Mouse (Mus musculus) limb, embryonic 15.5 days (tissue): ENCODE data around the gene Itpr2. TPM values are rescaled to one million over a fixed set of nuclear protein-coding genes. Genes with fewer than 3 reads are reported as not detected.

Experiments used
- ATAC-seq: fragments of 200-750 bp; cut with Nextera tagmentation; 2 replicates; pipeline ENCODE4 v1.8.0; 2017; ENCODE audit warnings: low read depth, moderate TSS enrichment; ENCODE audit not compliant: insufficient number of reproducible peaks, low FRiP score, low TSS enrichment
- H3K27ac ChIP-seq: fragments of 300-500 bp; sonication (generic); 2 replicates; pipeline ENCODE4 v1.5.1; 2015; ENCODE audit warnings: moderate library complexity, mild to moderate bottlenecking, inconsistent platforms
- H3K27me3 ChIP-seq: fragments of 300-500 bp; sonication (generic); 2 replicates; pipeline ENCODE4 v1.6.1; 2015; ENCODE audit warnings: inconsistent platforms
- H3K36me3 ChIP-seq: fragments of 300-500 bp; sonication (generic); 2 replicates; pipeline ENCODE4 v1.6.1; 2015; ENCODE audit warnings: inconsistent platforms
- H3K4me1 ChIP-seq: fragments of 300-500 bp; sonication (generic); 2 replicates; pipeline ENCODE4 v1.6.1; 2015; ENCODE audit warnings: inconsistent platforms
- H3K4me2 ChIP-seq: fragments of 300-500 bp; sonication (generic); 2 replicates; pipeline ENCODE4 v1.6.1; 2015; ENCODE audit warnings: mild to moderate bottlenecking, inconsistent platforms
- H3K4me3 ChIP-seq: fragments of 300-500 bp; sonication (generic); 2 replicates; pipeline ENCODE4 v1.5.1; 2015; ENCODE audit warnings: mild to moderate bottlenecking, inconsistent platforms
- H3K9ac ChIP-seq: fragments of 300-500 bp; sonication (generic); 2 replicates; pipeline ENCODE4 v1.6.1; 2015; ENCODE audit warnings: inconsistent platforms
- H3K9me3 ChIP-seq: fragments of 300-500 bp; sonication (generic); 2 replicates; pipeline ENCODE4 v1.6.1; 2016; ENCODE audit warnings: inconsistent platforms
- WGBS: fragments of 180-500 bp; shearing (Covaris S2); methylation state at CpG from one replicate; pipeline ENCODE4 v1.1.7; 2015; 5-methylcytosine and 5-hydroxymethylcytosine counted together
- polyA plus RNA-seq: library from polyadenylated mRNA; unstranded; fragments of >200 nt; fragmentation: Nextera tagmentation; extraction: Ambion mirVana; gene quantifications from 2 replicates; pipeline ENCODE4 v1.2.1, GENCODE M21; 2015

Gene Itpr2
- polyA plus RNA-seq, 1 experiment from 2014 or later, result 14.6 TPM

DNA sequence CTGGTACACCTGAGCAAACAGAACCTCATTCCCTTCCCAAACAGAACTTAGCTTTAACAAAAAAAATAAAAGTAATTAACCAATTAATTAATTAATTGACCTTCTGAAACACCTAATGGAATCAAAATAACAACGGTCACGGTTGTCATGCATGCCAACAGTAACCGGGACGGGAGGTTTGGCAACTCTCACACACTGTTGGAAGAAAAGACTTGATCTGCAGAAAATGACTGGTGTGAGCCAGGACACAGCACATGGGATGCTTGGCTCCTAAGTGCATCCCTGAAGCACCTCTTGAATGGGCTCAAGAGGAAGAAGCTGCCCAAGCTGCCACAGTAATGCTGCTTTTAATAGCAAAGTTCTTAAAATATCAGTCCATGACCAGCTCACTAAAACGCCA, 161.1 kb downstream of the Itpr2 start:
- no peak for ATAC-seq
- H3K27ac ChIP-seq, result no peak overlapping the region
- H3K4me3 ChIP-seq, result no peak overlapping the region
- H3K4me2 ChIP-seq, result no peak overlapping the region
- peaks cover 15% of the 10 kb centered on the region for H3K4me1 ChIP-seq
- H3K9ac ChIP-seq, result no peak overlapping the region
- no peaks in the 10 kb centered on the region for H3K27me3 ChIP-seq
- no peaks in the 10 kb centered on the region for H3K36me3 ChIP-seq
- WGBS, result 74% methylated on average over 5 of the region's 5 CpGs
- H3K9me3 ChIP-seq, result no peaks in the 10 kb centered on the region

DNA sequence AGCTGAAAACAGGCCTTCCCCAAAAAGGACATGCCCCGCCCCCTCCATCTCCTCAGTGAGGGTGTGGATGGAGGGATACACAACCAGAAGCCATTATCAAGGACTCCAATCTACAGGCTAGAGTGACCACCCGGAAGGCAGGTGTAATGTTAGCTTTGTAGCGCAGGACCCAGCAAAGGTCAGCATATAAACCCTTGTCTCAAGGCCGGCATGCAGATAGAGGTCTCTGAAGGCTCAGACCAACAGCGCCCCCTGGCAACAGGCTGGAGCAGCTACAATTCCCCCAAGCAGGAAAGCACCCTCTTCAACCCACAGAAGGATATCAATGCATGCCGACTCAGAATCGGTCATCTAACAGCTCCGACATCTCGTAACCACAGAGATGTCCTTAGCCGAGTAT, 162.2 kb downstream of the Itpr2 start:
- H3K27ac ChIP-seq, result no peak overlapping the region
- H3K9ac ChIP-seq, result no peak overlapping the region
- H3K27me3 ChIP-seq, result no peaks in the 10 kb centered on the region
- no peak overlapping the region for H3K4me3 ChIP-seq
- H3K36me3 ChIP-seq, result no peaks in the 10 kb centered on the region
- H3K4me2 ChIP-seq, result no peak overlapping the region
- ATAC-seq, result no peak
- 60% methylated on average over 10 of the region's 10 CpGs for WGBS
- no peaks in the 10 kb centered on the region for H3K9me3 ChIP-seq
- H3K4me1 ChIP-seq, result peaks cover 15% of the 10 kb centered on the region

DNA sequence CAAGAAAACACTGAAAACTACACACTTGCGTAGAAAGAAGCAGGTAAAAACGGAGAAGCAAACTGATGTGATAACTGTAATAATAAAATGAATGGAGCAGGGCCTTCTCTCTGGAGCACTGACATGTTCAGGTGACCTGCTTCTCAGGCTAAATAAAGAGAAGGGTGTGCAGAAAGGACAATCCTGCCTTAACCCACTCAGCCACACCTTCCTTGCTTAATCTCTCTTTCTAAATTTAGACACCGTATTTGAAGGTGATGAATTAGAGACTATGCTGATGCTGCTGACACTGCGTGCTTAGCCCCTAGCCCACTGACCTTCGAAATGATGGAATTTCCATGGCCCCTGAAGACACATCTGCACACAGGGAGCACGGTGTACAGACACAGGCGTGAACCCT, 164.8 kb downstream of the Itpr2 start:
- Histone ChIP-seq H3K4me3 (no peak overlapping the region), H3K27me3 (no peaks in the 10 kb centered on the region), H3K36me3 (no peaks in the 10 kb centered on the region), H3K9me3 (no peaks in the 10 kb centered on the region), H3K4me1 (no peaks in the 10 kb centered on the region), H3K27ac (no peak overlapping the region), H3K9ac (no peak overlapping the region), H3K4me2 (no peak overlapping the region)
- no peak for ATAC-seq
- WGBS, result 81% methylated on average over 7 of the region's 7 CpGs

DNA sequence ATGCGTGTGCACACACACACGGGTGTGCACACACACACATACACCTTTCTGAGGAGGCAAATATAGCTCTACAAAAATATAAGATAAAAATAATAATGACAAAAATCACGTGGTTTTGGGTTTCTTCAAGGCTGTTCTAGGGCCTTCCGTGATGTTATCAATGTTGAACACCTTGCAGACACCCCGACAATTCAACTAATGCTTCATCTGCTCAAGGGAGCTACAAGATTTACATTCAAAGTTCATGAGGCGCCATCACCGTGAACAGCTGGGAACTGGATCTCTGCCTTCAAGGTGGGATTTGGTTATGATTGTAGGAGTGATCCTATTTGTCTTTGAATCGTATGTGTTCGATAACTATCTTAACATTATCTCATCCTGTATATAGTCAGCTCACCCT, 166.8 kb downstream of the Itpr2 start:
- Histone ChIP-seq H3K27me3 (no peaks in the 10 kb centered on the region), H3K4me3 (no peak overlapping the region), H3K9me3 (no peaks in the 10 kb centered on the region), H3K4me1 (no peaks in the 10 kb centered on the region), H3K36me3 (no peaks in the 10 kb centered on the region), H3K9ac (no peak overlapping the region), H3K27ac (no peak overlapping the region), H3K4me2 (no peak overlapping the region)
- 91% methylated on average over 9 of the region's 9 CpGs for WGBS
- ATAC-seq, result no peak

DNA sequence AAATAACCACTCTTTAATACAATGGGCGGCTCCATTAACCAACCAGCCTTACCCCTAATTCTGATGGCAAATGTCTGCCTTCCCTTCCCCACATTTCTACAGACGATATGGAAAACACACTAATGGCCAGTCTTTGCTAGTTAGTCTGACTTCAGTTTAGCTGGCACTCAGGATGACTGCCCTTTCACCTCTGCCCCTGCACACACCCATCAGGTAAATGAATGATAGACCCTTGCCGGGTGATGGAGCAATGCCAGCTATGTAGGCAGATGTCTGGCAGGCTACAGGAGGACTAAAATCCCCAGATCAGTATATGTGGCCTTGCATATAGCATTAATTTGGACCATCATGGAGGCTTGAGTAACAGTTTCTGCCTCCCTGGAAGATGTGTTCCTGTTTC, 168.5 kb downstream of the Itpr2 start:
- Histone ChIP-seq H3K4me2 (no peak overlapping the region), H3K27ac (no peak overlapping the region), H3K4me1 (no peaks in the 10 kb centered on the region), H3K27me3 (no peaks in the 10 kb centered on the region), H3K9me3 (no peaks in the 10 kb centered on the region), H3K36me3 (no peaks in the 10 kb centered on the region), H3K4me3 (no peak overlapping the region), H3K9ac (no peak overlapping the region)
- ATAC-seq, result no peak
- WGBS, result 89% methylated on average over 3 of the region's 3 CpGs

DNA sequence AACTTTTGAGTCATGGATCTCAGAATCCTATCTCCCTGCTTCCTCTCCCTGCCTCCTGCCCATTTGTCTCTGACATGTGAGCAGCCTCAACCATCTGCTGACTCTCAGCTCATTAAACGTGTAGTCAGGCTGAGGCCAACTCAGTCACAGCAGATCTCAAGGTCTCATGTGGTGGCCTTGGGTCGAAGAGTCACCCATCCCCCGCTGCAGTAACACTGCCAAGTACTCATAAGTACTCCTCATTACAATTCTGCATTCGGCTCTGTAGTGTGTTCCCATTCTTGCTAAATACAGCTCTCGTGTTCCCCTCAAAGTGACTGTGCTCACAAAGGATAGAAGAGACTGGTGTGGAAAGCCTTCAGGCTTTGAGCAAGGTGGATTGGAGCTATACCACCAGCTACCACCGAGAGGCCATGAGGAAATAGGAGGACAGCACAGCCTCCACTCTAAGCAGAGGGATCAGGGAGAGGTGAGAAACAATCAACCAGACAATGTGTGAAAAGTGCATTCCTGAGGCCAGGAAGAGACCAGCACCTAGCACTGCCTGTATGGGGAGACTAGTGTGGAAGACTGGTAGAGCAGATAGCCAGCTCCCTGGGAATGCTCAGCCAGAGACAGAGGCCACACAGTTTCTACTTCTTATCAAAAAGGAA, 170.9 kb downstream of the Itpr2 start:
- no peak for ATAC-seq
- no peak overlapping the region for H3K27ac ChIP-seq
- H3K27me3 ChIP-seq, result no peaks in the 10 kb centered on the region
- WGBS, result 52% methylated on average over 6 of the region's 6 CpGs
- no peak overlapping the region for H3K4me2 ChIP-seq
- peaks cover 4% of the 10 kb centered on the region; the same call in 1 of the 2 replicates for H3K36me3 ChIP-seq
- no peaks in the 10 kb centered on the region for H3K4me1 ChIP-seq
- H3K4me3 ChIP-seq, result no peak overlapping the region
- no peak overlapping the region for H3K9ac ChIP-seq
- H3K9me3 ChIP-seq, result no peaks in the 10 kb centered on the region

DNA sequence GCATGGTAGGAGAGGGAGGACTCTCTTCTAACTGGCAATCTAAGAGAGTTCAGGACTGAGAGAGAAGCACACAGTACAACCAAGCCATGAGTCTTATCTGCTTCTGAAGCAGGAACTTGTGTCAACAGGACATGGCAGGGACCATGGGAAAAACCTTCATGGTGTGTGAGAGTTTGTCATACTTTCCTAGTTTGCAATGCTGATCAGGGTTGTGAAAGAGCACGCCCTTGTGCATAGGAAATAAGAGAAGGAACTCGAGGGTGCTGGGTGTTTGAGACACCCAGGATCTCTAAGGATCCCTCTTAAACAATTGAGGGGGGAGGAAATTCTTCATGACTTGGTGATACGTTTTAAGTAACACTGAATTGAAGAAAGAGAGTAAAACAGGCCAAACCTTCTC, 172.9 kb downstream of the Itpr2 start:
- H3K27me3 ChIP-seq, result no peaks in the 10 kb centered on the region
- H3K4me2 ChIP-seq, result no peak overlapping the region
- no peak overlapping the region for H3K27ac ChIP-seq
- no peak overlapping the region for H3K4me3 ChIP-seq
- ATAC-seq, result no peak
- no peak overlapping the region for H3K9ac ChIP-seq
- no peaks in the 10 kb centered on the region for H3K9me3 ChIP-seq
- peaks cover 5% of the 10 kb centered on the region; the same call in 1 of the 2 replicates for H3K36me3 ChIP-seq
- peaks cover 6% of the 10 kb centered on the region; the same call in 1 of the 2 replicates for H3K4me1 ChIP-seq
- WGBS, result 81% methylated on average over 3 of the region's 3 CpGs

DNA sequence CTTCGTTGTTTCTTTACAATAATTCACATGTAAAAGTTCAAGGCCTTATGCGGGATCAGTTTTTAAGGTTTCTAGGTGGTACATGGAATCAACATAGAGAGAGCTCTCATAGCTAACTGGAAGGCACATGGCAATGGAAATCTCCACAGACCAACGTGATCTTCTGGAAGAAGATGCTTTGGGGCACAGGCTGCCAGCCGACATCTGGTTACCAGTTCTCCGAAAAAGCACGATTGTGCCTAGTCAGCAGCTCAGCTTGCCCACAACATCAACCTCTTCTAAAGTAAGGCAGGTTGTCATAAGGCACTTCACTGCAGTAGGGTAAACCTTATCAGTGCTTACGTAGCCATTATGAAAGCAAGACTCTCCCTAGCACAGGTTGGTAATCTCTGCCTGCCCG, 175.4 kb downstream of the Itpr2 start:
- H3K27me3 ChIP-seq, result no peaks in the 10 kb centered on the region
- no peak for ATAC-seq
- H3K27ac ChIP-seq, result no peak overlapping the region
- 87% methylated on average over 8 of the region's 8 CpGs for WGBS
- H3K4me1 ChIP-seq, result peaks cover 12% of the 10 kb centered on the region
- H3K9ac ChIP-seq, result no peak overlapping the region
- H3K36me3 ChIP-seq, result peaks cover 8% of the 10 kb centered on the region; the same call in 1 of the 2 replicates
- no peak overlapping the region for H3K4me2 ChIP-seq
- H3K4me3 ChIP-seq, result no peak overlapping the region
- H3K9me3 ChIP-seq, result no peaks in the 10 kb centered on the region

DNA sequence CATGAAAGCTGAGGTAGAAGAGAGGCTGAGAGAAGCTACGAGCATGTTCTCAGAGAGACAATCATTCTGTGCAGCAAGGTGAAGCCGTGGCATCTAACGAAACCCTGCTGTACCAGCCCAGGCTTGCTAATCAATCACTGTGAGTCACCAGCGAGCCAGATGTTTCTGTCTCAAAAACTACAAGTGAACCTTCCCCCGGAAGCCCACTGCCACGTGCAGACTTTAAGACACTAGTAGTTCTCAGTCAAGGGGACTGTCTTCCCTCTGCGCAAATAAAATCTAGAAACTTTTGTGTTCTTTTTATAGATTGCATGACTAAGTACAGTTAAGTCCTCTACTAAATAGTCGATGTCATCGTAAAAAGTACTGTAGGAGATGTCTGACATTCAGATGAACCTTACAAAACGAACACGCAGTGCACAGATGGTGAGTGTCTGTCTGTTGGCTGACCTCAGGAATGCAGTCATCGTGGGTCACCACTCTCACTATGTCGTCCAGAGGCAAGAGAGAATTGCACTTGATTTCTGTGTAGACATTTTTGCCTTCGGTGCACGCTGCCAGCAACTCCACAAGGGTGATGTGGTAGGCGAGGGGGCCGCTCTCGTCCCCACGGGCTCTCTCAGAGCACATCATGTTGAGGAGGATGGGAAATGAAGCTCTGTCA, 177.3 kb downstream of the Itpr2 start:
- no peak for ATAC-seq
- Histone ChIP-seq H3K27me3 (no peaks in the 10 kb centered on the region), H3K9ac (no peak overlapping the region), H3K4me3 (no peak overlapping the region), H3K9me3 (no peaks in the 10 kb centered on the region), H3K36me3 (peaks cover 14% of the 10 kb centered on the region), H3K4me2 (no peak overlapping the region), H3K4me1 (peaks cover 16% of the 10 kb centered on the region), H3K27ac (no peak overlapping the region)
- WGBS, result 41% methylated on average over 19 of the region's 19 CpGs

DNA sequence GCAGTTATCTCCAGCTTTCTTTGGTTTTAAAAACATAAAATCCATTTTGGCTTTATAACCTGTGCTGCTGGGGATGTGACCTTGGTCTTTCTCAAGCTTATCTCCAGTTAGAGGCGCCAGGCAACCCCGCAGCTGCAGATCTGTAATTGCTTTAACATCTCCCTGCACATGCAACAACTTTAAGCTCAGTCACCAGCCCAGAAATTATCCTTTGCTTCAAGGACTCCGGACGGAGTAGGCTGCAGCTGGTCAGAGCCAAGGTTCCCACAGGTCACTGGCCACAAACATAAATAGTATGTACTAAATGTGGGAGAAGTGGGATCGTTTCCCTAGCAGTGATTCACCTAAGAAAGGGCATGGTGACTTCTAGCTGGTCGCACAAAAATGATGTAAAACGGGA, 179.5 kb downstream of the Itpr2 start:
- 62% methylated on average over 7 of the region's 7 CpGs for WGBS
- no peak for ATAC-seq
- no peak overlapping the region for H3K9ac ChIP-seq

DNA sequence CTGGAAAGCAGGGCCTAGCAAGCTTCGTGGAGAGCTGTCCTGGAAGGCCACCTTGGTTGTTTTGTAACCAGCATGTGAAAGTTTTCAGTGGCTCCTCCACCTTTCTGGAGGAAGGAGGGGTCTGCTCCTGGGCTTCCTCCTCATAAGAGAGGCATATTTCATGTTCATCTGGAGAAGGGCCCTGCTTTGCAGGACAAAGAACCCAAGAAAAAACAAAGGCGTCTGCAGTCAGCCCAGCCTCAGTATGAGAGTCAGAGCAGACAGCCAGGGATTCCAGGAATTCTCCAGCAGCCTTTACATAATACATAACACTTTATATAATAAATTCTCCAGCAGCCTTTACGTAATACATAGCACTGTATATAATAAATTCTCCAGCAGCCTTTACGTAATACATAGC, 180.1 kb downstream of the Itpr2 start:
- 39% methylated on average over 4 of the region's 4 CpGs for WGBS

More for the DNA sequence above, 179.5 kb downstream of the Itpr2 start:
- Histone ChIP-seq H3K4me2 (no peak overlapping the region), H3K4me1 (peaks cover 16% of the 10 kb centered on the region), H3K4me3 (no peak overlapping the region), H3K27ac (no peak overlapping the region), H3K9me3 (no peaks in the 10 kb centered on the region), H3K36me3 (peaks cover 11% of the 10 kb centered on the region), H3K27me3 (no peaks in the 10 kb centered on the region)

DNA sequence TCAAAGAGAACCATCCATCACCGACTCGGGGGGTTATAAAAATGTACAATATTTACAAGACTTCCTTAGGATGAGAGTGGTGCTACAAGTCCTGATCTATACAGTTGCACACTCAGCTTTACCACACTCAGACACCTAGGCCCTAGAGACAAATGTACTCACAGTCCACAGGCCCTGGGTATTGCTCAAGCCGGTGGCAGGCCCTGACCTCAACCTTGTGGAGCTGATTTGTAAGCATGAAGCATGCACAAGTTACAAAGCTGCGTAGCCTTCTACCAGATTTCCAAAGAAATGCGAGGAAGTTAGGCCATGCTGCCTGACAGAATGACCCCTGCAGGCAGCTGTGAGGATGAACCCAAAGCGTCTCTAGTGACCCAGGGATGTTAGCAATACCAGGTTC, 185.6 kb downstream of the Itpr2 start:
- Histone ChIP-seq H3K9me3 (no peaks in the 10 kb centered on the region), H3K4me3 (no peak overlapping the region), H3K36me3 (peaks cover 6% of the 10 kb centered on the region), H3K27ac (no peak overlapping the region), H3K9ac (no peak overlapping the region), H3K4me2 (no peak overlapping the region), H3K27me3 (no peaks in the 10 kb centered on the region), H3K4me1 (peaks cover 10% of the 10 kb centered on the region; the same call in 1 of the 2 replicates)
- WGBS, result 79% methylated on average over 6 of the region's 6 CpGs
- no peak for ATAC-seq

More for the DNA sequence above, 180.1 kb downstream of the Itpr2 start:
- H3K9me3 ChIP-seq, result no peaks in the 10 kb centered on the region
- H3K4me1 ChIP-seq, result peaks cover 20% of the 10 kb centered on the region
- H3K9ac ChIP-seq, result no peak overlapping the region
- ATAC-seq, result peak; percentile 57; the same call in 1 of the 2 replicates
- peak overlapping the region; percentile 34; the same call in 1 of the 2 replicates for H3K27ac ChIP-seq
- no peak overlapping the region for H3K4me2 ChIP-seq
- peaks cover 10% of the 10 kb centered on the region for H3K36me3 ChIP-seq
- H3K27me3 ChIP-seq, result no peaks in the 10 kb centered on the region
- H3K4me3 ChIP-seq, result no peak overlapping the region
